In genomic region chr11:107339224-107339805, GRCm38 (mm10) we compare ENCODE assay signal across 8 mouse cellular contexts.
DNase-seq lines count a peak whose midpoint lies in the region; ATAC-seq and TF ChIP-seq lines count a peak whose summit lies in the region.

No protein-coding gene starts in this region.

- intact Hi-C loops in gastrocnemius, adult 2 months (cut with DNase I) = no loop called here

- dilution Hi-C loops in CH12.LX (cut with MboI; ENCODE audit: extremely low pct_ligation_motif_present, extremely low pct_unique_long_range_greater_than_20kb, low sequenced_read_pairs) = no loop called here

- no peaks in the 10 kb centered on the region for H3K27me3 ChIP-seq in CH12.LX (replicated peaks)
- no peaks in the 10 kb centered on the region for H3K27me3 ChIP-seq in liver, postnatal 0 days (ENCODE audit: insufficient read depth, low read length)

- no peak overlapping the region for H3K4me2 ChIP-seq in CH12.LX (ENCODE audit: insufficient read depth, low read depth, poor library complexity, severe bottlenecking)
- H3K4me2 ChIP-seq in liver, postnatal 0 days (ENCODE audit: low read depth, low read length) = no peak overlapping the region

- peak overlapping the region; percentile 94 for H3K27ac ChIP-seq in gastrocnemius, adult 2 months
- no peak overlapping the region for H3K27ac ChIP-seq in CH12.LX (ENCODE audit: insufficient read depth, low read depth)
- no peak overlapping the region for H3K27ac ChIP-seq in liver, postnatal 0 days (ENCODE audit: low read depth)

- no peak for ATAC-seq in liver, postnatal 0 days

- no peak for TF ChIP-seq CTCF in gastrocnemius, adult 2 months (IDR thresholded peaks at IDR 0.05)
- TF ChIP-seq CTCF in CH12.LX (conservative IDR thresholded peaks at IDR 0.05 in 1 of 2, IDR thresholded peaks at IDR 0.05 in 1 of 2; ENCODE audit: low read depth in 2 of 2, low read length in 2 of 2) = no peak
- no peak for TF ChIP-seq CTCF in liver, postnatal 0 days (IDR thresholded peaks at IDR 0.05; ENCODE audit: low read depth)

- H3K4me3 ChIP-seq in gastrocnemius, adult 2 months = peak overlapping the region; percentile 38
- no peak overlapping the region for H3K4me3 ChIP-seq in CH12.LX (replicated peaks in 1 of 3; ENCODE audit: low read depth in 2 of 3, low read length in 2 of 3, poor library complexity in 1 of 3)
- H3K4me3 ChIP-seq in liver, postnatal 0 days (ENCODE audit: low read depth, low read length) = no peak overlapping the region

- no peak for TF ChIP-seq POLR2A in CH12.LX (IDR thresholded peaks at IDR 0.05; ENCODE audit: low read depth, low read length)

- peak; percentile 54 for DNase-seq in gastrocnemius, adult 2 months
- no peak for DNase-seq in gastrocnemius, postnatal 10 days
- peak; percentile 44 for DNase-seq in CH12.LX (ENCODE audit: extremely low read depth)
- DNase-seq in cerebellum, adult 18-20 months = peak; percentile 31 to 46
- DNase-seq in liver, postnatal 0 days = peak; percentile 38
- no peak for DNase-seq in urinary bladder, postnatal 4 days (ENCODE audit: low spot score in 2 of 2)
- DNase-seq in ovary, postnatal 10 days (ENCODE audit: low spot score) = no peak
- no peak for DNase-seq in frontal cortex, postnatal 25 days (ENCODE audit: low spot score in 2 of 2)

- in situ Hi-C loops in CH12.LX (cut with MboI; ENCODE audit: low pct_ligation_motif_present, low pct_unique_long_range_greater_than_20kb, low sequenced_read_pairs) = loop anchor here (5.0 kb wide), 1 partner anchor 88 kb away; no protein-coding TSS in a partner anchor

- peaks cover 0 to 22% of the 10 kb centered on the region in 2 experiments; a peak in 2 of 4 replicates for H3K4me1 ChIP-seq in CH12.LX (ENCODE audit: control insufficient read depth in 1 of 2, insufficient read depth in 2 of 2)
- H3K4me1 ChIP-seq in liver, postnatal 0 days (ENCODE audit: insufficient read depth) = peaks cover 34% of the 10 kb centered on the region

- no peak for TF ChIP-seq EP300 in CH12.LX (IDR thresholded peaks at IDR 0.05; ENCODE audit: low read length)
- no peak for TF ChIP-seq EP300 in liver, postnatal 0 days (IDR thresholded peaks at IDR 0.05; ENCODE audit: low read depth)

- no peaks in the 10 kb centered on the region for H3K79me2 ChIP-seq in CH12.LX (replicated peaks; ENCODE audit: control insufficient read depth, extremely low read depth, insufficient read depth, poor library complexity, severe bottlenecking)

- TF ChIP-seq RAD21 in CH12.LX (IDR thresholded peaks at IDR 0.05; ENCODE audit: low read depth, low read length) = no peak

- no peak overlapping the region for H3K9ac ChIP-seq in CH12.LX (ENCODE audit: insufficient read depth, low read depth)
- no peak overlapping the region for H3K9ac ChIP-seq in liver, postnatal 0 days (replicated peaks)

- WGBS in liver, postnatal 0 days (ENCODE audit: insufficient replicate concordance) = 70% methylated on average over 7 of the region's 7 CpGs

- H3K9me3 ChIP-seq in CH12.LX (replicated peaks; ENCODE audit: low read length) = peaks cover 3% of the 10 kb centered on the region
- no peaks in the 10 kb centered on the region for H3K9me3 ChIP-seq in liver, postnatal 0 days (ENCODE audit: low read length)

- no peaks in the 10 kb centered on the region for H3K36me3 ChIP-seq in CH12.LX (replicated peaks in 1 of 2; ENCODE audit: control insufficient read depth in 1 of 2, insufficient read depth in 1 of 2, low read length in 1 of 2)
- no peaks in the 10 kb centered on the region for H3K36me3 ChIP-seq in liver, postnatal 0 days (replicated peaks; ENCODE audit: insufficient read depth, low read length)

TF ChIP-seq in CH12.LX, 34 proteins besides CTCF, POLR2A, EP300 and RAD21:
- TF ChIP-seq JUND (conservative IDR thresholded peaks at IDR 0.05; ENCODE audit: low read depth, low read length) = no peak
- no peak for TF ChIP-seq E2F4 (IDR thresholded peaks at IDR 0.05; ENCODE audit: insufficient replicate concordance, low read depth, low read length)
- TF ChIP-seq TCF12 (IDR thresholded peaks at IDR 0.05; ENCODE audit: low read depth, low read length) = no peak
- TF ChIP-seq HCFC1 (IDR thresholded peaks at IDR 0.05; ENCODE audit: low read depth, low read length) = no peak
- TF ChIP-seq BHLHE40 (IDR thresholded peaks at IDR 0.05; ENCODE audit: low read depth, low read length) = no peak
- TF ChIP-seq MAZ (IDR thresholded peaks at IDR 0.05; ENCODE audit: low read depth, low read length) = no peak
- TF ChIP-seq ZNF384 (IDR thresholded peaks at IDR 0.05; ENCODE audit: low read depth, low read length) = no peak
- TF ChIP-seq MAFK (IDR thresholded peaks at IDR 0.05; ENCODE audit: insufficient replicate concordance, low read length) = no peak
- TF ChIP-seq SMC3 (IDR thresholded peaks at IDR 0.05; ENCODE audit: low read depth, low read length) = no peak

Comparison
In these comparisons a context has a peak if more than half of its experiments do, and no peak if none do; other contexts are left out.
1. DNase-seq: peak in gastrocnemius, adult 2 months (single experiment), CH12.LX (single experiment), cerebellum, adult 18-20 months (2 of 2) and liver, postnatal 0 days (single experiment); none in gastrocnemius, postnatal 10 days (single experiment), urinary bladder, postnatal 4 days (0 of 2), ovary, postnatal 10 days (single experiment) and frontal cortex, postnatal 25 days (0 of 2).